Mouse (Mus musculus) intestine, postnatal 0 days (tissue): ENCODE measurements around the gene Fam122a. TPM values are rescaled to one million over a fixed set of nuclear protein-coding genes. Genes with fewer than 3 reads are reported as not detected.
A peak's percentile ranks its signal among the peaks of the same experiment; 100 is the strongest.

Experiments
- ATAC-seq: fragments of 200-750 bp; cut with Nextera tagmentation; 2 replicates; pipeline ENCODE4 v1.8.0; 2017; ENCODE audit warnings: mild to moderate bottlenecking, moderate TSS enrichment, moderate library complexity
- H3K27ac ChIP-seq: fragments of 300-500 bp; sonication (generic); 2 replicates; pipeline ENCODE4 v1.5.1; 2014; ENCODE audit warnings: mild to moderate bottlenecking, low read depth, low read length, moderate library complexity
- H3K27me3 ChIP-seq: fragments of 300-500 bp; sonication (generic); replicated peaks from 2 replicates; pipeline ENCODE4 v1.6.1; 2014; ENCODE audit warnings: low read length, mixed read lengths; ENCODE audit not compliant: control insufficient read depth, insufficient read depth
- H3K36me3 ChIP-seq: fragments of 300-500 bp; sonication (generic); 2 replicates; pipeline ENCODE4 v1.6.1; 2014; ENCODE audit warnings: mild to moderate bottlenecking, moderate library complexity; ENCODE audit not compliant: control insufficient read depth, insufficient read depth
- H3K4me1 ChIP-seq: fragments of 300-500 bp; sonication (generic); replicated peaks from 2 replicates; pipeline ENCODE4 v1.6.1; 2014; ENCODE audit warnings: antibody characterized with exemption, low read length, mixed read lengths; ENCODE audit not compliant: control insufficient read depth, insufficient read depth
- H3K4me2 ChIP-seq: fragments of 300-500 bp; sonication (generic); replicated peaks from 2 replicates; pipeline ENCODE4 v1.6.1; 2014; ENCODE audit warnings: low read depth, mild to moderate bottlenecking, moderate library complexity
- H3K4me3 ChIP-seq: fragments of 300-500 bp; sonication (generic); 2 replicates; pipeline ENCODE4 v1.5.1; 2014; ENCODE audit warnings: low read depth, low read length
- H3K9ac ChIP-seq: fragments of 300-500 bp; sonication (generic); 2 replicates; pipeline ENCODE4 v1.6.1; 2014; ENCODE audit warnings: mild to moderate bottlenecking, low read depth, low read length
- H3K9me3 ChIP-seq: fragments of 300-500 bp; sonication (generic); 2 replicates; pipeline ENCODE4 v1.6.1; 2016; ENCODE audit warnings: mixed run types; ENCODE audit not compliant: control insufficient read depth
- CTCF ChIP-seq: sonication (generic); IDR thresholded peaks from 2 replicates; pipeline ENCODE4 v1.5.1; 2016; ENCODE audit warnings: low read depth, mild to moderate bottlenecking, control low read depth, antibody characterized with exemption, moderate library complexity
- WGBS: fragments of 180-500 bp; shearing (Covaris S2); extraction: QIAGEN DNeasy Blood & Tissue Kit; methylation state at CpG from one replicate; pipeline ENCODE4 v1.1.7; 2014; 5-methylcytosine and 5-hydroxymethylcytosine counted together
- polyA plus RNA-seq: library from polyadenylated mRNA; unstranded; fragments of >200 nt; fragmentation: Nextera tagmentation; extraction: Ambion mirVana; gene quantifications from 2 replicates; pipeline ENCODE4 v1.2.1, GENCODE M21; 2015

The Fam122a gene
- polyA plus RNA-seq, 1 experiment from 2014 or later, result 40.5 TPM

- Histone ChIP-seq H3K27ac (peak overlapping the region; percentile 70), H3K27me3 (no peaks in the 10 kb centered on the region), H3K4me3 (no peak overlapping the region), H3K9ac (no peak overlapping the region), H3K36me3 (no peaks in the 10 kb centered on the region), H3K9me3 (no peaks in the 10 kb centered on the region), H3K4me1 (peaks cover 7% of the 10 kb centered on the region), H3K4me2 (peak overlapping the region; percentile 24)
- no peak for TF ChIP-seq CTCF
- ATAC-seq, result peak; percentile 62
- WGBS, result 79% methylated on average over 6 of the region's 6 CpGs
Observed at GRCm38 (mm10) chr19:24456591-24457231, 20.4 kb downstream of the Fam122a start.

- no peak overlapping the region for H3K4me2 ChIP-seq
- H3K9ac ChIP-seq, result no peak overlapping the region
- no peak for TF ChIP-seq CTCF
- H3K27ac ChIP-seq, result no peak overlapping the region
- ATAC-seq, result no peak
- H3K36me3 ChIP-seq, result no peaks in the 10 kb centered on the region
- peaks cover 7% of the 10 kb centered on the region for H3K4me1 ChIP-seq
- 81% methylated on average over 6 of the region's 6 CpGs for WGBS
- H3K4me3 ChIP-seq, result no peak overlapping the region
- no peaks in the 10 kb centered on the region for H3K9me3 ChIP-seq
- no peaks in the 10 kb centered on the region for H3K27me3 ChIP-seq
Observed at GRCm38 (mm10) chr19:24455249-24455960, 21.8 kb downstream of the Fam122a start.

GRCm38 (mm10) chr19:24454451-24454850 lies 22.7 kb downstream of the Fam122a start:
- Histone ChIP-seq H3K4me1 (peaks cover 7% of the 10 kb centered on the region), H3K9me3 (no peaks in the 10 kb centered on the region), H3K36me3 (no peaks in the 10 kb centered on the region), H3K4me2 (peak overlapping the region; percentile 50; the same call in 1 of the 2 replicates), H3K27me3 (no peaks in the 10 kb centered on the region), H3K9ac (no peak overlapping the region), H3K27ac (0 out of 2 replicates have a peak overlapping the region, but pooled peaks have one; percentile 22), H3K4me3 (no peak overlapping the region)
- no peak for TF ChIP-seq CTCF
- 47% methylated on average over 2 of the region's 2 CpGs for WGBS
- 0 out of 2 replicates have a peak, but pooled peaks have one; percentile 14 for ATAC-seq

GRCm38 (mm10) chr19:24453379-24453778 lies 23.8 kb downstream of the Fam122a start:
- Histone ChIP-seq H3K27ac (peak overlapping the region; percentile 22; the same call in 1 of the 2 replicates), H3K4me1 (peaks cover 7% of the 10 kb centered on the region), H3K36me3 (no peaks in the 10 kb centered on the region), H3K4me2 (peak overlapping the region; percentile 50), H3K9me3 (no peaks in the 10 kb centered on the region), H3K27me3 (no peaks in the 10 kb centered on the region), H3K9ac (no peak overlapping the region), H3K4me3 (no peak overlapping the region)
- no peak for TF ChIP-seq CTCF
- no peak for ATAC-seq
- 37% methylated on average over 13 of the region's 13 CpGs for WGBS

- Histone ChIP-seq H3K9ac (no peak overlapping the region), H3K4me3 (no peak overlapping the region), H3K4me1 (peaks cover 12% of the 10 kb centered on the region), H3K9me3 (no peaks in the 10 kb centered on the region), H3K36me3 (no peaks in the 10 kb centered on the region), H3K27me3 (no peaks in the 10 kb centered on the region), H3K27ac (no peak overlapping the region), H3K4me2 (no peak overlapping the region)
- WGBS, result 27% methylated on average over 3 of the region's 3 CpGs
- no peak for ATAC-seq
- TF ChIP-seq CTCF, result no peak
Observed at GRCm38 (mm10) chr19:24452441-24452898, 24.7 kb downstream of the Fam122a start.

GRCm38 (mm10) chr19:24451626-24452025 lies 25.5 kb downstream of the Fam122a start:
- Histone ChIP-seq H3K4me1 (peaks cover 11% of the 10 kb centered on the region), H3K27ac (no peak overlapping the region), H3K4me3 (no peak overlapping the region), H3K9me3 (no peaks in the 10 kb centered on the region), H3K9ac (no peak overlapping the region), H3K4me2 (no peak overlapping the region), H3K36me3 (no peaks in the 10 kb centered on the region), H3K27me3 (no peaks in the 10 kb centered on the region)
- 0 out of 2 replicates have a peak, but pooled peaks have one; percentile 16 for TF ChIP-seq CTCF
- WGBS, result 83% methylated on average over 3 of the region's 3 CpGs
- ATAC-seq, result no peak
